Comparison of ENCODE assay signal across 8 mouse cellular contexts in genomic region chr10:88356983-88357559, GRCm38 (mm10). TPM values are rescaled to one million over a fixed set of nuclear protein-coding genes. Genes with fewer than 3 reads are reported as not detected.
DNase-seq lines count a peak whose midpoint lies in the region; ATAC-seq lines count a peak whose summit lies in the region.

No protein-coding gene starts in this region.

- no peaks in the 10 kb centered on the region for H3K36me3 ChIP-seq in intestine, embryonic 14.5 days (ENCODE audit: control insufficient read depth, insufficient read depth, low read length)

- H3K27ac ChIP-seq in intestine, embryonic 14.5 days (ENCODE audit: low read depth), result no peak overlapping the region

- H3K4me3 ChIP-seq in intestine, embryonic 14.5 days (ENCODE audit: low read depth, low read length), result peak overlapping the region; percentile 56

- H3K9ac ChIP-seq in intestine, embryonic 14.5 days (ENCODE audit: low read length), result peak overlapping the region; percentile 68

- peak; percentile 68 for ATAC-seq in intestine, embryonic 14.5 days (replicated peaks; ENCODE audit: low FRiP score, low TSS enrichment, low read depth)
- ATAC-seq in megakaryocyte-erythroid progenitor cell, adult 5-6 weeks (replicated peaks; ENCODE audit: low FRiP score, low TSS enrichment, poor library complexity, severe bottlenecking), result peak; percentile 89

- peak overlapping the region; percentile 69 for H3K4me2 ChIP-seq in intestine, embryonic 14.5 days (ENCODE audit: low read length)

- H3K27me3 ChIP-seq in intestine, embryonic 14.5 days (replicated peaks; ENCODE audit: control insufficient read depth, insufficient read depth, low read length), result no peaks in the 10 kb centered on the region

- H3K4me1 ChIP-seq in intestine, embryonic 14.5 days (replicated peaks; ENCODE audit: control insufficient read depth, insufficient read depth, low read length), result no peaks in the 10 kb centered on the region

- H3K9me3 ChIP-seq in intestine, embryonic 14.5 days (ENCODE audit: control insufficient read depth, low read length), result no peaks in the 10 kb centered on the region

- intact Hi-C loops in gastrocnemius, postnatal 36 days (cut with DNase I), result no loop called here
- intact Hi-C loops in left cerebral cortex, postnatal 36 days (cut with DNase I), result no loop called here

- peak; percentile 51 for DNase-seq in MN1 (ENCODE audit: low spot score)
- peak; percentile 27 to 63 for DNase-seq in cerebellum, postnatal 25 days
- peak; percentile 65 to 70 for DNase-seq in gastrocnemius, postnatal 36 days
- DNase-seq in intestine, embryonic 14.5 days (ENCODE audit: low spot score), result peak; percentile 82
- peak; percentile 47 to 52 for DNase-seq in left cerebral cortex, postnatal 36 days (ENCODE audit: low spot score in 2 of 2)
- peak; percentile 52 for DNase-seq in right cerebral cortex, postnatal 25 days
- DNase-seq in urinary bladder, postnatal 36 days (ENCODE audit: low spot score in 2 of 2), result peak; percentile 62 to 81

- WGBS in intestine, embryonic 14.5 days, result 3% methylated on average over 36 of the region's 47 CpGs

RNA-seq across cellular contexts. Expression of gene Dram1, which starts 21.8 kb away (rescaled TPM):
- total RNA-seq in gastrocnemius, postnatal 36 days (2021), result 1 to 10 TPM; 1.4 to 1.8 TPM
- 3.1 and 3.6 TPM in 2 replicates for polyA plus RNA-seq in intestine, embryonic 14.5 days (2014; fragmentation: Nextera tagmentation; extraction: Ambion mirVana)
- total RNA-seq in left cerebral cortex, postnatal 36 days (2021), result 1 to 10 TPM; 1.0 to 1.1 TPM
- not detected in 2 replicates for total RNA-seq in megakaryocyte-erythroid progenitor cell, adult 5-6 weeks (2014; fragmentation: Nextera tagmentation)
- total RNA-seq in megakaryocyte-erythroid progenitor cell, adult 5-6 weeks (2017), result 0.76 and 0.80 TPM in 2 replicates

RNA-seq across cellular contexts. Expression of gene Gnptab, which starts 21.9 kb away (rescaled TPM):
- total RNA-seq in gastrocnemius, postnatal 36 days (2021), result 10 to 100 TPM; 17.0 to 19.2 TPM
- 14.0 and 14.3 TPM in 2 replicates for polyA plus RNA-seq in intestine, embryonic 14.5 days (2014; fragmentation: Nextera tagmentation; extraction: Ambion mirVana)
- total RNA-seq in left cerebral cortex, postnatal 36 days (2021), result 10 to 100 TPM; 71.4 to 76.5 TPM
- total RNA-seq in megakaryocyte-erythroid progenitor cell, adult 5-6 weeks (2014; fragmentation: Nextera tagmentation), result 37.1 and 44.4 TPM in 2 replicates
- total RNA-seq in megakaryocyte-erythroid progenitor cell, adult 5-6 weeks (2017), result 39.3 and 45.2 TPM in 2 replicates
